Mouse (Mus musculus) midbrain, embryonic 14.5 days (tissue): Measurements from ENCODE around the gene Yap1. TPM values are rescaled to one million over a fixed set of nuclear protein-coding genes. Genes with fewer than 3 reads are reported as not detected.

Experiments
- ATAC-seq: fragments of 200-750 bp; cut with Nextera tagmentation; 2 replicates; pipeline ENCODE4 v1.8.0; 2017; ENCODE audit warnings: moderate number of reproducible peaks, moderate library complexity; ENCODE audit not compliant: low FRiP score, low TSS enrichment
- DNase-seq: peaks from one replicate; pipeline ENCODE4 v3.0.0-alpha.2; 2015
- H3K27ac ChIP-seq: fragments of 300-500 bp; sonication (generic); replicated peaks from 2 replicates; pipeline ENCODE4 v1.5.1; 2014; ENCODE audit warnings: mild to moderate bottlenecking, low read depth, low read length, moderate library complexity
- H3K27me3 ChIP-seq: fragments of 300-500 bp; sonication (generic); 2 replicates; pipeline ENCODE4 v1.6.1; 2014; ENCODE audit warnings: low read length, control low read depth, mixed read lengths; ENCODE audit not compliant: control insufficient read depth, insufficient read depth
- H3K36me3 ChIP-seq: fragments of 300-500 bp; sonication (generic); 2 replicates; pipeline ENCODE4 v1.6.1; 2014; ENCODE audit warnings: low read length, control low read depth; ENCODE audit not compliant: control insufficient read depth, insufficient read depth
- H3K4me1 ChIP-seq: fragments of 300-500 bp; sonication (generic); 2 replicates; pipeline ENCODE4 v1.6.1; 2014; ENCODE audit warnings: mild to moderate bottlenecking, antibody characterized with exemption, low read length, control low read depth; ENCODE audit not compliant: control insufficient read depth, insufficient read depth
- H3K4me2 ChIP-seq: fragments of 300-500 bp; sonication (generic); 2 replicates; pipeline ENCODE4 v1.6.1; 2014; ENCODE audit warnings: mild to moderate bottlenecking, low read length, moderate library complexity
- H3K4me3 ChIP-seq: fragments of 300-500 bp; sonication (generic); replicated peaks from 2 replicates; pipeline ENCODE4 v1.5.1; 2014; ENCODE audit warnings: low read depth, low read length
- H3K9ac ChIP-seq: fragments of 300-500 bp; sonication (generic); replicated peaks from 2 replicates; pipeline ENCODE4 v1.6.1; 2014; ENCODE audit warnings: mild to moderate bottlenecking, low read length, moderate library complexity
- H3K9me3 ChIP-seq: fragments of 300-500 bp; sonication (generic); 2 replicates; pipeline ENCODE4 v1.6.1; 2016; ENCODE audit warnings: low read length, control low read depth, mixed read lengths; ENCODE audit not compliant: control insufficient read depth
- WGBS: fragments of 180-500 bp; shearing (Covaris S2); extraction: QIAGEN DNeasy Blood & Tissue Kit; methylation state at CpG from one replicate; pipeline ENCODE4 v1.1.7; 2014; 5-methylcytosine and 5-hydroxymethylcytosine counted together
- polyA plus RNA-seq: library from polyadenylated mRNA; unstranded; fragments of >200 nt; fragmentation: Nextera tagmentation; extraction: Ambion mirVana; gene quantifications from 2 replicates; pipeline ENCODE4 v1.2.1, GENCODE M21; 2014

The Yap1 gene
- polyA plus RNA-seq, 1 experiment from 2014 or later = 7.8 TPM

DNA sequence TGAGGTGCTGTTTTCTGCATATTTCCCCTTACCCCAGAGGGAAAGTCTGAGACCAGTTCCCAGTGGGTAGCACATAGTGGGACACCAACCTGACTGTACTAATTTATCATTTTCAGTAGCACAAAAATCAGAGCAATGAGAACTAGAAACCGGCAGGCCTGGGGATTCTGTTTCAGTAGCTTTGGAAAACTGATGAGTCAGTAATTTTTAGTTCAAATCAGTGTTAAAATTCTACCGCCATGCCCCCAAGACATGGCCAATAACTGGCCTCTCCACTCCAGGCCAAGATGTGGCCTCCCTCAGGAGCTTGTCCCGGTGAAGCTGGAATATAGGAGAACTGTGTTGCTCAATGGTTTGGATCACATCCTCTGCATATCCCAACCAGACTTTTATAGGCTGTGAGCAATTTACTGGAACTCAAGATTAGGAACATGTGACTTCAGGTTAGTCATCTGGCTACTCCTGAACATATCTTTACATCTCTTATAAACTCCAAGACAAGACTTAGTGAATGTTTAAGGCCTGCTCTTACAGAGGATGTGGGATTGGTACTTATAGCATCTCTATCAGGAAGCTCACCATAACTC is 76.1 kb downstream of the Yap1 start:
- H3K4me3 ChIP-seq = no peak overlapping the region
- ATAC-seq (no peak), DNase-seq (no peak)
- H3K4me2 ChIP-seq = no peak overlapping the region
- no peak overlapping the region for H3K27ac ChIP-seq
- H3K9ac ChIP-seq = no peak overlapping the region
- WGBS = 94% methylated on average over 3 of the region's 3 CpGs
- H3K27me3 ChIP-seq = no peaks in the 10 kb centered on the region
- 0 out of 2 replicates have a peak, but pooled peaks cover 8% of the 10 kb centered on the region for H3K36me3 ChIP-seq
- H3K9me3 ChIP-seq = peaks cover 10% of the 10 kb centered on the region; the same call in 1 of the 2 replicates
- no peaks in the 10 kb centered on the region for H3K4me1 ChIP-seq

DNA sequence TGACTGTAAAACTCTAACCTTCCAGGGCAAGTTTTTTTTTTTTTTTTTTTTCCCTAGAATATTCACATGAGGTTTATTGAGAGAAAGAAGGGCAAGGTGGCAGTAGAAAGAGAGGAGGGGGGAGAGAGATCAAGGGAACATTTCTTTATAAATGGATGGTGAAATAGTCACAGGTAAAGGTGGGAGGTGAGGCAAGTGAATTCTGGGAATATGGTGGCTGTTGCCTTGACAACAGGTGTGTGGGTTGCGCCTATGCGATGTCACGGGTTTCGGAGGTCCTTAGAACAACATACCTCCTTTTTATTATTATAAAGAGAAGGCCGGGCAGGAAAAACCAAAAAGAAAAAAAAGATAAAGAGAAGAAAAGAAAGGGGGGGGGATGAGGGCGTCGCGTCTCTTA is 89.5 kb downstream of the Yap1 start:
- peak overlapping the region; percentile 46 for H3K4me2 ChIP-seq
- H3K27me3 ChIP-seq = no peaks in the 10 kb centered on the region
- H3K4me1 ChIP-seq = no peaks in the 10 kb centered on the region
- H3K9me3 ChIP-seq = no peaks in the 10 kb centered on the region
- ATAC-seq (peak; percentile 12; the same call in 1 of the 2 replicates), DNase-seq (no peak)
- H3K36me3 ChIP-seq = no peaks in the 10 kb centered on the region
- peak overlapping the region; percentile 20; the same call in 1 of the 2 replicates for H3K4me3 ChIP-seq
- no peak overlapping the region for H3K27ac ChIP-seq
- WGBS = 56% methylated on average over 8 of the region's 8 CpGs
- no peak overlapping the region; the same call in 1 of the 2 replicates for H3K9ac ChIP-seq

DNA sequence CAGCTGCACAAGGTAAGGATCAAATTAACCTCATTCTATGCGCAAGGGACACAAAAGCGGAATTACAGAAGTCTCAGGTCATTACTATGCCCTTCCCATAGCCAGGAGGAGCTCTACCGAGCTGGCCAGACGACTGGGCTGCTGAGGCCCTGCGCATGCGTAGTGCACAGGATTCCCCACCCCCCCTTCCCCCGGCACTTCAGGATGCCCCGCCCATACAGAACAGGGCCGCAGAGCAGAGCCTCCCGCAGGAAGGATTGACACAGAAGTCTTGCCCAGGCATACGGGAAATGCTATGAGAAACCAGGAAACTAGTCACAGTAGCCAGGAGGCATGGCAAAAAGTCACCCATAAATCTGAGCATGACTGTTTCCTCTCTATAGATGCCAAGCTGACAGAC is 89.9 kb downstream of the Yap1 start:
- no peak overlapping the region; the same call in 1 of the 2 replicates for H3K27ac ChIP-seq
- no peak overlapping the region; the same call in 1 of the 2 replicates for H3K9ac ChIP-seq
- H3K9me3 ChIP-seq = no peaks in the 10 kb centered on the region
- ATAC-seq = peak; percentile 93
- H3K4me1 ChIP-seq = no peaks in the 10 kb centered on the region
- no peaks in the 10 kb centered on the region for H3K36me3 ChIP-seq
- peak; percentile 91 for DNase-seq
- peak overlapping the region; percentile 20 for H3K4me3 ChIP-seq
- WGBS = 2% methylated on average over 11 of the region's 11 CpGs
- peak overlapping the region; percentile 46 for H3K4me2 ChIP-seq
- H3K27me3 ChIP-seq = no peaks in the 10 kb centered on the region

DNA sequence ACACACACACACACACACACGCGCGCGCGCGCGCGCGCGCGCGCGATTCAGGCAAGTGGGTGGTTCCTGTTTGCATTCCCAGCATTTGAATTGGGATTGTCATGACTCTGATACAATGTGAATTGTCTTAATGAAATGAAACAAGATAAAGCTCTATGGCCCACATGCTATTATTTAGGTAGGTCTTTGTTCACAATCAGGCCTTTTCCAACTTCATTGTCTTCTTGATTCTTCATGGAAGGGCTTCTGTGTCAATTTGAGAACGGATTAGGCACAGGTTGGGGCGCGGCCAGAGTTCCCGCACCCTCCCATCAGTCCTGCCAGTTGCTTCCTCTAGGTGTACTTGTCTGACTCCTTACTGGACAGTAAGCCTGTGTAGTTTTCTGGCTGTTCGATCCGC is 90.4 kb downstream of the Yap1 start:
- WGBS = 45% methylated on average over 19 of the region's 19 CpGs
- Histone ChIP-seq H3K9me3 (no peaks in the 10 kb centered on the region), H3K9ac (no peak overlapping the region), H3K4me3 (peak overlapping the region; percentile 20), H3K27me3 (no peaks in the 10 kb centered on the region), H3K4me2 (peak overlapping the region; percentile 46), H3K4me1 (no peaks in the 10 kb centered on the region), H3K36me3 (no peaks in the 10 kb centered on the region), H3K27ac (no peak overlapping the region)
- ATAC-seq (peak; percentile 41; the same call in 1 of the 2 replicates), DNase-seq (peak; percentile 47)

DNA sequence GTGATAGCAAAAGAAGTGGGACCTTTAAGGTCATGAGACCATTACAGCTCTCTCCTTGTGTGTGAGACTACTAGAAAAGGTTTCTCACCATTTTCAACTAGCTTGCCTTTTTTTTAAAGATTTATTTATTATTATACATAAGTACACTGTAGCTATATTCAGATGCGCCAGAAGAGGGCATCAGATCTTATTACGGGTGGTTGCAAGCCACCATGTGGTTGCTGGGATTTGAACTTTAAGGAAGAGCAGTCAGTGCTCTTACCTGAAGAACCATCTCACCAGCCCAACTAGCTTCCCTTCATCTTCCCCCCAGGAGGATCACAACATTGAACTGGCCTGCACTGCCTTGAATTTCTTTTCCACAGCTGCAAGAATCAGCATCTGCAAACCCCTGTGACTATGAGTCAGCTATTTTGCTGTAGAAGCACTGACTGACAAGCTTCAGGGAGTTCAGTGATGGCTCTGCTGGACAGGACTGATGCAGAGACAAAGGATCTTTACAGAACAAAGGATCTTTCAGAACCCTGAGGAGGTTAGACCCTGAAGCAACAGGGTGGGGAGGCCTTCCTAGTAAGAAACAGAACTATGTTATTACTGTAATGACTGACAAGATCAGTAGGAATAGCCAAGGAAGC is 96.9 kb downstream of the Yap1 start:
- no peak for ATAC-seq
- no peak overlapping the region for H3K9ac ChIP-seq
- no peak overlapping the region for H3K27ac ChIP-seq
- no peak for DNase-seq
- no peaks in the 10 kb centered on the region for H3K9me3 ChIP-seq
- H3K4me2 ChIP-seq = no peak overlapping the region
- 76% methylated on average over 2 of the region's 2 CpGs for WGBS
- no peak overlapping the region for H3K4me3 ChIP-seq
- H3K4me1 ChIP-seq = no peaks in the 10 kb centered on the region
- H3K36me3 ChIP-seq = no peaks in the 10 kb centered on the region
- no peaks in the 10 kb centered on the region for H3K27me3 ChIP-seq

DNA sequence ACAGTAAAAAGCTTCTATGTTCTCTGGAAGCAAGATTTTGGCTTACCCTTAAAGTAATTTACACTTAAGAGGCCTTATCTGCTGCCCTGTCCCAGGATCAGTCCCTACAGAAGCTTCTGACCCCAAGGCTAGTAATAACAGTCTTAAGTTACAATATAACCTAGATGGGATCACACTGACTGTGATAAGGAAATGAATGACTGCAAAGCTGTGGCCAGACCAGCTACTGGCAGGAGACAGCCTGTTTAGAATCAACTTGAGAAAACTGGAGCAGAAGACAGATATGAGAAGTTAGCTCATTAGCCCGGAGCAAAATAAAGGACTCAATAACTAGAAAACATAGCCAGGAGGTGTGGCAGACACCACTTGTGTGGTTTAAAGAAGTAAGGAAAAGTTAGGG is 97.8 kb downstream of the Yap1 start:
- H3K4me2 ChIP-seq = no peak overlapping the region
- no peaks in the 10 kb centered on the region for H3K9me3 ChIP-seq
- WGBS = 97% methylated on average over 1 of the region's 1 CpGs
- no peak overlapping the region for H3K9ac ChIP-seq
- DNase-seq (no peak), ATAC-seq (no peak)
- no peaks in the 10 kb centered on the region for H3K36me3 ChIP-seq
- H3K4me3 ChIP-seq = no peak overlapping the region
- no peak overlapping the region for H3K27ac ChIP-seq
- no peaks in the 10 kb centered on the region for H3K27me3 ChIP-seq
- H3K4me1 ChIP-seq = no peaks in the 10 kb centered on the region

DNA sequence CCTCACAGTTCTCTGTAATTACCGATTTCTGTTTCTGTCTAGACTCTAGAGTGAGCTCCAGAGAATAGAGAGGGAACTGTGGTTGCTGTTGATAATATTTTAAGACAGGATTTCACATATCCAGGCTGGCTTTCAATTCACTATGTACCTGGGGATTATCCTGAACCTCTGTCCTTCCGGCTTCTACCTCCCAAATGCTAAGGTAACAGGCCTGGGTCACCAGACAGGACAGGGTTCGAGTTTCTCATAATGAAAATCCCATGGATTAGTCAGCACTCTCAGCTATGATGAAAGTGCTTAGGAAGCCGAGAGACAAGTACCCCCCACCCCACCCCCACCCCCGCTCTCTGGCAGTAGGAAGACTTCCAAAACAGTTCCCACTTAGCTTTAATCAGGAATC is 100.6 kb downstream of the Yap1 start:
- Histone ChIP-seq H3K4me3 (no peak overlapping the region), H3K27ac (no peak overlapping the region), H3K27me3 (no peaks in the 10 kb centered on the region), H3K9ac (no peak overlapping the region), H3K9me3 (no peaks in the 10 kb centered on the region), H3K4me2 (no peak overlapping the region), H3K36me3 (no peaks in the 10 kb centered on the region), H3K4me1 (no peaks in the 10 kb centered on the region)
- 84% methylated on average over 5 of the region's 5 CpGs for WGBS
- ATAC-seq (no peak), DNase-seq (no peak)

DNA sequence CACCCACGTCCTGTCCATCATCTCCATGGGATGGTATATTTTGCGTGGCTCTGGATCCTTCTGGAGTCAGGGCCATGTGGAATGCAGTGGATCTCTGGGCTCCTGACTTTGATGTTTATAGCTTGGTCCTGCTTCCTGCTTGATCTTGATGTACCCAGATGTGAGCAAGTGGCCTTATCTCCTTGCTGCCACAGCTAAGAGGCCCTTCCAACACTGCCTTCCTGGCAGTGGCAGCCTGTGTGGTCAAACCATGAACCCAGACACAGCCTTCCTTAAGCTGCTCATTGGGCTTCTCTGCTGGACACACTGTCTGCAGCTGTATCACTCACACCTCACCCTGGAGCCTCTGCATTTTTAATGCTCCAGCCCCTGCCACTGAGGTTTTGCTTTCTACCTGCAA is 101.1 kb downstream of the Yap1 start:
- Histone ChIP-seq H3K9ac (no peak overlapping the region), H3K9me3 (no peaks in the 10 kb centered on the region), H3K4me3 (no peak overlapping the region), H3K4me2 (no peak overlapping the region), H3K27me3 (no peaks in the 10 kb centered on the region), H3K36me3 (no peaks in the 10 kb centered on the region), H3K27ac (no peak overlapping the region), H3K4me1 (no peaks in the 10 kb centered on the region)
- no peak for ATAC-seq
- no peak for DNase-seq
- 93% methylated on average over 2 of the region's 2 CpGs for WGBS

DNA sequence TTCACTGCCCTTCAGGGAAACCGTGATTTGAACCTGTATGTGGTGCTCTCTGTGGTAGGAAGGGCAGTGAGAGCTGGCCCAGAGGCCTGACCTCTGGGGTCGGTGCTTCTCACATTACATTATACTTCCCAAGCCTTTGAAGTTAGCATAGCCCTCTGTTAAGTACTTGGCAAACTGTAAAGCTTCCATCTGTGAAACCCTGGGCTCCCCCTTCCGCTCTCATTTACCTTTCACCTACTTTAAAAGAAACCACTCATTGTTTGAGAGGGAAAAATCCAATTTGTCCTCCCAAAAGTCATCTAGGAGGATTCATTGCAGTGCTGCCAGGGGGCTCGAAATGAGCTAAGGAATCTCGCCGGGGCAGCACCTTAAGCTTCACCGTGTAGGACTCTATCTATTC is 102.1 kb downstream of the Yap1 start:
- Histone ChIP-seq H3K27ac (no peak overlapping the region), H3K4me3 (no peak overlapping the region), H3K4me2 (no peak overlapping the region), H3K27me3 (no peaks in the 10 kb centered on the region), H3K9me3 (no peaks in the 10 kb centered on the region), H3K9ac (no peak overlapping the region), H3K4me1 (no peaks in the 10 kb centered on the region), H3K36me3 (no peaks in the 10 kb centered on the region)
- WGBS = 63% methylated on average over 7 of the region's 7 CpGs
- ATAC-seq (no peak), DNase-seq (no peak)
